Mouse (Mus musculus): Measurements from ENCODE around the gene Dhx58. TPM values are rescaled to one million over a fixed set of nuclear protein-coding genes. Genes with fewer than 3 reads are reported as not detected.

Gene Dhx58
- 3.9 and 4.5 TPM in 2 replicates for polyA plus RNA-seq (2015; fragmentation: Nextera tagmentation; extraction: Ambion mirVana)

- peaks cover 30% of the 10 kb centered on the region for H3K4me1 ChIP-seq (ENCODE audit: insufficient read depth)
- TF ChIP-seq CTCF (IDR thresholded peaks at IDR 0.05; ENCODE audit: low read depth): no peak
- TF ChIP-seq EP300 (IDR thresholded peaks at IDR 0.05; ENCODE audit: low read depth): no peak
- H3K27me3 ChIP-seq (ENCODE audit: insufficient read depth, low read length): no peaks in the 10 kb centered on the region
- peak within 1 kb of the TSS; percentile 86 for H3K4me2 ChIP-seq (ENCODE audit: low read depth, low read length)
- peak within 1 kb of the TSS; percentile 71 for H3K27ac ChIP-seq (ENCODE audit: low read depth)
- 41% methylated on average over 7 of the region's 7 CpGs for WGBS (ENCODE audit: insufficient replicate concordance)
- DNase-seq (no peak), ATAC-seq (peak; percentile 37)
- H3K9ac ChIP-seq (replicated peaks): peak within 1 kb of the TSS; percentile 71
- H3K36me3 ChIP-seq (replicated peaks; ENCODE audit: insufficient read depth, low read length): peaks cover 31% of the 10 kb centered on the region
- H3K4me3 ChIP-seq (ENCODE audit: low read depth, low read length): peak within 1 kb of the TSS; percentile 55
- no peaks in the 10 kb centered on the region for H3K9me3 ChIP-seq (ENCODE audit: low read length)
Measured at GRCm38 (mm10) chr11:100703851-100704531, at the start of gene Dhx58. Gene Dhx58, minus strand, starts transcription at chr11:100704271.

- H3K27me3 ChIP-seq (ENCODE audit: insufficient read depth, low read length): peaks cover 13% of the 10 kb centered on the region
- H3K9me3 ChIP-seq (ENCODE audit: low read length): no peaks in the 10 kb centered on the region
- H3K9ac ChIP-seq (replicated peaks): no peak overlapping the region
- H3K4me1 ChIP-seq (ENCODE audit: insufficient read depth): peaks cover 4% of the 10 kb centered on the region; the same call in 1 of the 2 replicates
- ATAC-seq (no peak), DNase-seq (no peak)
- H3K27ac ChIP-seq (ENCODE audit: low read depth): no peak overlapping the region
- H3K36me3 ChIP-seq (replicated peaks; ENCODE audit: insufficient read depth, low read length): no peaks in the 10 kb centered on the region
- no peak overlapping the region for H3K4me3 ChIP-seq (ENCODE audit: low read depth, low read length)
- 47% methylated on average over 10 of the region's 10 CpGs for WGBS (ENCODE audit: insufficient replicate concordance)
- no peak overlapping the region for H3K4me2 ChIP-seq (ENCODE audit: low read depth, low read length)
- TF ChIP-seq CTCF (IDR thresholded peaks at IDR 0.05; ENCODE audit: low read depth) (no peak), EP300 (IDR thresholded peaks at IDR 0.05; ENCODE audit: low read depth) (no peak)
Measured at GRCm38 (mm10) chr11:100752294-100752693, 48.2 kb upstream of the Dhx58 start.

- Histone ChIP-seq H3K36me3 (replicated peaks; ENCODE audit: insufficient read depth, low read length) (no peaks in the 10 kb centered on the region), H3K4me3 (ENCODE audit: low read depth, low read length) (no peak overlapping the region), H3K9me3 (ENCODE audit: low read length) (no peaks in the 10 kb centered on the region), H3K27me3 (ENCODE audit: insufficient read depth, low read length) (peaks cover 10% of the 10 kb centered on the region; the same call in 1 of the 2 replicates), H3K9ac (replicated peaks) (no peak overlapping the region), H3K27ac (ENCODE audit: low read depth) (no peak overlapping the region), H3K4me2 (ENCODE audit: low read depth, low read length) (no peak overlapping the region), H3K4me1 (ENCODE audit: insufficient read depth) (peaks cover 12% of the 10 kb centered on the region)
- TF ChIP-seq EP300 (IDR thresholded peaks at IDR 0.05; ENCODE audit: low read depth): no peak
- WGBS (ENCODE audit: insufficient replicate concordance): 81% methylated on average over 16 of the region's 16 CpGs
- no peak for DNase-seq
- no peak for ATAC-seq
Measured at GRCm38 (mm10) chr11:100750127-100750526, 46.1 kb upstream of the Dhx58 start.

GRCm38 (mm10) chr11:100749469-100749868 is 45.4 kb upstream of the Dhx58 start:
- 50% methylated on average over 25 of the region's 25 CpGs for WGBS (ENCODE audit: insufficient replicate concordance)
- Histone ChIP-seq H3K4me1 (ENCODE audit: insufficient read depth) (peaks cover 12% of the 10 kb centered on the region), H3K9ac (replicated peaks) (no peak overlapping the region)

GRCm38 (mm10) chr11:100748620-100749019 is 44.5 kb upstream of the Dhx58 start:
- Histone ChIP-seq H3K4me2 (ENCODE audit: low read depth, low read length) (no peak overlapping the region), H3K4me1 (ENCODE audit: insufficient read depth) (peaks cover 12% of the 10 kb centered on the region), H3K4me3 (ENCODE audit: low read depth, low read length) (no peak overlapping the region), H3K27ac (ENCODE audit: low read depth) (no peak overlapping the region), H3K36me3 (replicated peaks; ENCODE audit: insufficient read depth, low read length) (no peaks in the 10 kb centered on the region), H3K27me3 (ENCODE audit: insufficient read depth, low read length) (peaks cover 10% of the 10 kb centered on the region; the same call in 1 of the 2 replicates), H3K9ac (replicated peaks) (no peak overlapping the region), H3K9me3 (ENCODE audit: low read length) (no peaks in the 10 kb centered on the region)
- TF ChIP-seq EP300 (IDR thresholded peaks at IDR 0.05; ENCODE audit: low read depth) (no peak), CTCF (IDR thresholded peaks at IDR 0.05; ENCODE audit: low read depth) (no peak)
- WGBS (ENCODE audit: insufficient replicate concordance): 52% methylated on average over 4 of the region's 4 CpGs
- DNase-seq (no peak), ATAC-seq (no peak)

More at GRCm38 (mm10) chr11:100749469-100749868, 45.4 kb upstream of the Dhx58 start:
- Histone ChIP-seq H3K4me3 (ENCODE audit: low read depth, low read length) (no peak overlapping the region), H3K36me3 (replicated peaks; ENCODE audit: insufficient read depth, low read length) (no peaks in the 10 kb centered on the region), H3K27ac (ENCODE audit: low read depth) (no peak overlapping the region), H3K9me3 (ENCODE audit: low read length) (no peaks in the 10 kb centered on the region), H3K4me2 (ENCODE audit: low read depth, low read length) (no peak overlapping the region), H3K27me3 (ENCODE audit: insufficient read depth, low read length) (peaks cover 10% of the 10 kb centered on the region; the same call in 1 of the 2 replicates)
- TF ChIP-seq EP300 (IDR thresholded peaks at IDR 0.05; ENCODE audit: low read depth) (no peak), CTCF (IDR thresholded peaks at IDR 0.05; ENCODE audit: low read depth) (no peak)
- ATAC-seq (no peak), DNase-seq (no peak)

GRCm38 (mm10) chr11:100747114-100747513 is 43.0 kb upstream of the Dhx58 start:
- Histone ChIP-seq H3K9me3 (ENCODE audit: low read length) (no peaks in the 10 kb centered on the region), H3K9ac (replicated peaks) (no peak overlapping the region), H3K4me1 (ENCODE audit: insufficient read depth) (peaks cover 12% of the 10 kb centered on the region), H3K4me2 (ENCODE audit: low read depth, low read length) (no peak overlapping the region), H3K36me3 (replicated peaks; ENCODE audit: insufficient read depth, low read length) (no peaks in the 10 kb centered on the region), H3K27me3 (ENCODE audit: insufficient read depth, low read length) (peaks cover 10% of the 10 kb centered on the region; the same call in 1 of the 2 replicates), H3K4me3 (ENCODE audit: low read depth, low read length) (no peak overlapping the region), H3K27ac (ENCODE audit: low read depth) (0 out of 2 replicates have a peak overlapping the region, but pooled peaks have one; percentile 3)
- DNase-seq (peak; percentile 37), ATAC-seq (peak; percentile 94)
- TF ChIP-seq EP300 (IDR thresholded peaks at IDR 0.05; ENCODE audit: low read depth) (no peak; the same call in 1 of the 2 replicates), CTCF (IDR thresholded peaks at IDR 0.05; ENCODE audit: low read depth) (no peak)
- WGBS (ENCODE audit: insufficient replicate concordance): 46% methylated on average over 5 of the region's 5 CpGs

Data from liver, postnatal 0 days (tissue).